Mouse (Mus musculus): ENCODE results near the gene Dlx1. TPM values are rescaled to one million over a fixed set of nuclear protein-coding genes. Genes with fewer than 3 reads are reported as not detected.

The Dlx1 gene
- polyA plus RNA-seq, 1 experiment from 2014 or later: 37.2 TPM

DNA sequence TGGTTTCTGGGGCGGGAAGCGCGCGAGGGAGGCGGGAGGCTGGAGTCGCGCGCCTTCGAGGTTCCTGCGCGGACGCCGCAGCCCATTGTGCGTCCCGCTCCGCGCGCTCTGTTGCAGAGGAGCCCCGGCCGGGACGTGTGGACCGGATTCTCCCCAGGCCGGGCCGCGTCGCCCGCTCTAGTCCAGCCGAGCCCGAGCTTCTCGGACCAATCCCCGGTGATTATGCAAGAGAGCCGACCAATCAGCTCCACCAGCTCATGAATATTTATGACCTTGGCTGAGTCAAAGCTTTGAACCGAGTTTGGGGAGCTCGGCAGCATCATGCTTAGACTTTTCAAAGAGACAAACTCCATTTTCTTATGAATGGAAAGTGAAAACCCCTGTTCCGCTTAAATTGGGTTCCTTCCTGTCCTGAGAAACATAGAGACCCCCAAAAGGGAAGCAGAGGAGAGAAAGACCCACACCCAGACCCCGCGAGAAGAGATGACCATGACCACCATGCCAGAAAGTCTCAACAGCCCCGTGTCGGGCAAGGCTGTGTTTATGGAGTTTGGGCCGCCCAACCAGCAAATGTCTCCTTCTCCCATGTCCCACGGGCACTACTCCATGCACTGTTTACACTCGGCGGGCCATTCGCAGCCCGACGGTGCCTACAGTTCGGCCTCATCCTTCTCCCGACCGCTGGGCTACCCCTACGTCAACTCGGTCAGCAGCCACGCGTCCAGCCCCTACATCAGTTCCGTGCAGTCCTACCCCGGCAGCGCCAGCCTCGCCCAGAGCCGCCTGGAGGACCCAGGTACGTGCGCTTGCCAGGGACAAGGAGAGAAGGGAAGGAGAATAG lies 1.8 kb downstream of the Dlx1 start:
- peak overlapping the region; percentile 60; the same call in 1 of the 2 replicates for H3K27ac ChIP-seq (replicated peaks)
- H3K36me3 ChIP-seq: no peaks in the 10 kb centered on the region
- ATAC-seq (ENCODE audit: low FRiP score, low read depth): peak; percentile 92
- H3K27me3 ChIP-seq: peaks cover 99% of the 10 kb centered on the region
- peak overlapping the region; percentile 60 for H3K9ac ChIP-seq (replicated peaks)
- peak overlapping the region; percentile 84 for H3K4me2 ChIP-seq (replicated peaks)
- H3K4me1 ChIP-seq: peaks cover 25% of the 10 kb centered on the region
- H3K4me3 ChIP-seq: peak overlapping the region; percentile 46
- H3K9me3 ChIP-seq: no peaks in the 10 kb centered on the region
- under 1% methylated on average over 60 of the region's 60 CpGs for WGBS

DNA sequence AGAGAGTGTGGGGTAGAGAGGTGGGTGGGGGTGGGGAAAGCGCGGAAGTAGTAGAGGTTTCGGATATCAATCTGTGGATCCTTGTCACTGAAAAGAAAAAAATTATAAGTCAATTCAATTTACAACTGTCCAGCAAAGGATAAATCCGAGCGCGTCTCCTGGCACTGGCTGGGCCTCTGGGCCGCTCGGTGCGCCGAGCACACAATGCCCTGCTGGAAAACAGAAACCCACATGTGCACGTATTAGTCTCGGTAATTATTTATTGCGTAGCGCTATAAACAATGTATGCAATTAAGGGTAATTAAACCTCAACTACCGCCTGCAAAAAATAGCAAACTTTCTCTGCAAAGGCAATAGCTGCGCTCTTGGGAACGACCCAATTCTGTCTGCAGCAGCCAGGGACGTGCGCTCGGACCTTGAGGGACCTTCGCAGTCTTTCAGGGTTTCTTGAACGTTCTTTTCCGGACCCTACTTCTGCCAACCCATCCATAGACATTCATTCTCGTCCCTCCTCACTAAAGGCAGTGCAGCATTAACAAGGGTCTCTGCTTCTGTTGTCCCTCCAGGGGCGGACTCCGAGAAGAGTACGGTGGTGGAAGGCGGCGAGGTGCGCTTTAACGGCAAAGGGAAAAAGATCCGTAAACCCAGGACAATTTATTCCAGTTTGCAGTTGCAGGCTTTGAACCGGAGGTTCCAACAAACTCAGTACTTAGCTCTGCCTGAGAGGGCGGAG lies 2.6 kb downstream of the Dlx1 start:
- H3K4me2 ChIP-seq (replicated peaks): peak overlapping the region; percentile 84; the same call in 1 of the 2 replicates

DNA sequence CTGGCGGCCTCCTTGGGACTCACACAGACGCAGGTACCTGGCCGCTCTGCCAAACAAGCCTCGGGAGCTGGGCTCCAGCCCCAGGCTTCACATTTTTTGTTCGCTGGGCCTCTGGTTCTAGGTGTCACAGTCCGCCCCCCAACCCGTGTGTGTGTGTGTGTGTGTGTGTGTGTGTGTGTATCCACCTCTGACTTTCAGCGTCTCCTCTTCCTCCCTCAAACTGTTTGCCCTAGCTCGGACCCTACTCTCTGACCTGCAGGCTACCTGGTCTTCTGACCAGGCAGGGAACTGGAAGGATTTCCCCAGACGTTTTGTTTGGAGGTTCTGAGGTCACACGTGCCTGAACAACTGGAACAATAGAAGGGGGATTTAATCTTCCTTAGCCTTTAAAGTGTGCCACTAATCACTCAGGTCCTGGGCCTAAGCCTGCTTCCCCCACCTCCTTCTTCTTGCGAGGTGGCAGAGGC lies 3.2 kb downstream of the Dlx1 start:
- 0% methylated on average over 12 of the region's 12 CpGs for WGBS
- no peaks in the 10 kb centered on the region for H3K9me3 ChIP-seq
- peak overlapping the region; percentile 46 for H3K4me3 ChIP-seq
- H3K27me3 ChIP-seq: peaks cover 96% of the 10 kb centered on the region
- H3K4me2 ChIP-seq (replicated peaks): peak overlapping the region; percentile 2; the same call in 1 of the 2 replicates
- H3K36me3 ChIP-seq: no peaks in the 10 kb centered on the region
- no peak overlapping the region for H3K9ac ChIP-seq (replicated peaks)
- peak overlapping the region; percentile 39; the same call in 1 of the 2 replicates for H3K27ac ChIP-seq (replicated peaks)
- H3K4me1 ChIP-seq: peaks cover 28% of the 10 kb centered on the region
- no peak for ATAC-seq (ENCODE audit: low FRiP score, low read depth)

More for the DNA sequence above, 2.6 kb downstream of the Dlx1 start:
- Histone ChIP-seq H3K9ac (replicated peaks) (0 out of 2 replicates have a peak overlapping the region, but pooled peaks have one; percentile 20), H3K27ac (replicated peaks) (peak overlapping the region; percentile 39; the same call in 1 of the 2 replicates), H3K27me3 (peaks cover 98% of the 10 kb centered on the region), H3K9me3 (no peaks in the 10 kb centered on the region), H3K36me3 (no peaks in the 10 kb centered on the region), H3K4me3 (peak overlapping the region; percentile 46), H3K4me1 (peaks cover 28% of the 10 kb centered on the region)
- ATAC-seq (ENCODE audit: low FRiP score, low read depth): no peak
- under 1% methylated on average over 34 of the region's 34 CpGs for WGBS

DNA sequence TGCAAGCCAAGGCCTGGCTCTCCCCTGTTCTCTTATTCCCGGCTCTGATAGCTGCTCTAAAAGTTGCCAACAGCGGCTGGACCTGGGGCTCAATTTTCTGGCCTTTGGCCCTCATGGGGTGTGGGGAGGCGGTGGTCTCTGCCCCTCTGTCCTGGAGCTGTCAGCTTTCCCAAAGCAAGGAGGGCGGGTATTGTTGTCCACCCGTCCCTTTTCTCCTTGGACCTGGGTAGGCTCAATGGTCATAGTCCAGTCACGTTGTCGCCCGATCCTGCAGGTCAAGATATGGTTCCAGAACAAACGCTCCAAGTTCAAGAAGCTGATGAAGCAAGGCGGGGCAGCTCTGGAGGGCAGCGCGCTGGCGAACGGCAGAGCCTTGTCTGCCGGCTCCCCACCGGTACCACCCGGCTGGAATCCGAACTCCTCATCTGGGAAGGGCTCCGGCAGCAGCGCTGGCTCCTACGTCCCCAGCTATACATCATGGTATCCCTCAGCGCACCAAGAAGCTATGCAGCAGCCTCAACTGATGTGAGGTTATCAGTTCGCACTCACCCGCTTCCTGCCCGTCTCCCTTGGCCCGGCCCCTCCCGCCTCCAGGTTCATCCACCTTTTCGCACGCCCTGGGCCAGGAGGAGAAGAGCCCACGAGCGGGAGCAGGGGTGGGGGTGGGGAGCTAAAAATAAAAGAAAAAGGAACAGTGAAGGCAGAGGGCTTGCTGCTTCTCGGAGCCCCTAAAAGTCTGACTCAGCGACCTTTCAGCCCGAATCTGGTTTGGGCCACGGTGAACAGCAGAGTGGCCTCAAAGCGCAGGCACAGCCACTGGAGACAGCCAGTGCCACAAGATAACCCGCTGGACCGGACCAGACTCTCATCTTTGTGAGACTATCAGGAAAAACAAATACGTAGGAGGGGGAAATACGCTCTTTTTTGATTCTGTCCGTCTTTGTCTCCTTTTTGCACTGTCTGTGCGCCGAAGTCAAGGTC lies 4.4 kb downstream of the Dlx1 start:
- 1% methylated on average over 43 of the region's 43 CpGs for WGBS
- peaks cover 28% of the 10 kb centered on the region for H3K4me1 ChIP-seq
- H3K27ac ChIP-seq (replicated peaks): 0 out of 2 replicates have a peak overlapping the region, but pooled peaks have one; percentile 39
- no peaks in the 10 kb centered on the region for H3K36me3 ChIP-seq
- H3K27me3 ChIP-seq: peaks cover 96% of the 10 kb centered on the region
- H3K4me2 ChIP-seq (replicated peaks): peak overlapping the region; percentile 11; the same call in 1 of the 2 replicates
- peak overlapping the region; percentile 46; the same call in 1 of the 2 replicates for H3K4me3 ChIP-seq
- H3K9ac ChIP-seq (replicated peaks): 0 out of 2 replicates have a peak overlapping the region, but pooled peaks have one; percentile 31
- ATAC-seq (ENCODE audit: low FRiP score, low read depth): no peak
- no peaks in the 10 kb centered on the region for H3K9me3 ChIP-seq

- Histone ChIP-seq H3K27ac (replicated peaks) (no peak overlapping the region), H3K27me3 (peaks cover 94% of the 10 kb centered on the region), H3K4me3 (peak overlapping the region; percentile 46; the same call in 1 of the 2 replicates), H3K4me1 (peaks cover 28% of the 10 kb centered on the region), H3K36me3 (no peaks in the 10 kb centered on the region), H3K4me2 (replicated peaks) (no peak overlapping the region), H3K9me3 (no peaks in the 10 kb centered on the region), H3K9ac (replicated peaks) (no peak overlapping the region)
- ATAC-seq (ENCODE audit: low FRiP score, low read depth): no peak
- 14% methylated on average over 5 of the region's 5 CpGs for WGBS
Measured at GRCm38 (mm10) chr2:71533094-71533493, 5.2 kb downstream of the Dlx1 start.

DNA sequence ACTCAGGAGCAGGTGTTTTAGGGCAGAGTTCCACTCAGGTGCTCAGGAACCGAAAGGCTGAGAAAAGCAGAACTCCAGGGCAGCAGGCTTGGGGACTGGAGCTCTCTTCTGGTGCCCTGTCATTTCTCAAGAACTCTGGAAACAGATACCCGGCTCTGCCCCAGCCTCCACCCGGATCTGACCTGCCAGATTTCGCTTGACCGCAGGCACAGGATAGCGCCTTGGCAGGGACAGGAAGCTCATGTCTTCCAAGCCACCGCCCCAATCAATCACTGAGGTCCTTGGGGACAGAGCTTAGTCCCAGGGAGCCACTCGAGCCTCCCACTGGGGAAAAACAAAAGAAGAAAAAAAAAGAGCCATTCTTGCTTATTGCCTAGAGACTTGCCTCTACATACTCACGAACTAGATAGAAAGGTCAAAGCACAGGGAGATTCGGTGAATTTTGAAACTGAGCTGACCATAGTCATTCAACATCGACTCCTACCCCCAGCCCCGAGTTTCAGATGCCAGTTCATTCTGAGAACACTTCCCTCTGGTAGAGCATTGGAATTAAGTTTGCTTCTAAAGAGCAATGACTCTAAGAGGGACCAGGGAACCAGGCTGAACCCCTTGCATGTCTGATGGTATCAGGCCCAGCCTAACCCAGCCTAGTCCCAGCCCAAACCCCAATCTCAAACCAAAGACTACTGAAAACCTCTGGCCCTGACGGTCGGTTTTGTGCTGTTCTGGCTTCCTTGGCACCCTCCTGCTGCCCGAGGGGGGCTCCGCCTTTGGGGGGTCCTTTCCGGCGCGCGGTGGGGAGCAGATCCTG lies 6.5 kb downstream of the Dlx1 start:
- Histone ChIP-seq H3K9ac (replicated peaks) (no peak overlapping the region), H3K4me2 (replicated peaks) (no peak overlapping the region), H3K4me1 (peaks cover 24% of the 10 kb centered on the region), H3K9me3 (no peaks in the 10 kb centered on the region), H3K27ac (replicated peaks) (no peak overlapping the region; the same call in 1 of the 2 replicates), H3K27me3 (peaks cover 94% of the 10 kb centered on the region), H3K36me3 (no peaks in the 10 kb centered on the region), H3K4me3 (peak overlapping the region; percentile 12; the same call in 1 of the 2 replicates)
- WGBS: 1% methylated on average over 20 of the region's 20 CpGs
- no peak for ATAC-seq (ENCODE audit: low FRiP score, low read depth)

- no peak overlapping the region for H3K27ac ChIP-seq (replicated peaks)
- no peak overlapping the region; the same call in 1 of the 2 replicates for H3K9ac ChIP-seq (replicated peaks)
- peak overlapping the region; percentile 6; the same call in 1 of the 2 replicates for H3K4me3 ChIP-seq
- peaks cover 43% of the 10 kb centered on the region for H3K4me1 ChIP-seq
- WGBS: under 1% methylated on average over 46 of the region's 48 CpGs
- H3K9me3 ChIP-seq: no peaks in the 10 kb centered on the region
- no peak for ATAC-seq (ENCODE audit: low FRiP score, low read depth)
- H3K36me3 ChIP-seq: no peaks in the 10 kb centered on the region
- H3K4me2 ChIP-seq (replicated peaks): peak overlapping the region; percentile 24
- peaks cover 93% of the 10 kb centered on the region for H3K27me3 ChIP-seq
Measured at GRCm38 (mm10) chr2:71540611-71541417, 12.9 kb downstream of the Dlx1 start.

GRCm38 (mm10) chr2:71541418-71542226 lies 13.7 kb downstream of the Dlx1 start:
- under 1% methylated on average over 36 of the region's 37 CpGs for WGBS

GRCm38 (mm10) chr2:71542227-71542815 lies 14.4 kb downstream of the Dlx1 start:
- H3K4me1 ChIP-seq: peaks cover 55% of the 10 kb centered on the region
- peaks cover 93% of the 10 kb centered on the region for H3K27me3 ChIP-seq
- H3K9me3 ChIP-seq: no peaks in the 10 kb centered on the region
- peak overlapping the region; percentile 32 for H3K4me2 ChIP-seq (replicated peaks)
- WGBS: 2% methylated on average over 11 of the region's 11 CpGs
- H3K9ac ChIP-seq (replicated peaks): no peak overlapping the region
- H3K27ac ChIP-seq (replicated peaks): no peak overlapping the region
- no peaks in the 10 kb centered on the region for H3K36me3 ChIP-seq
- ATAC-seq (ENCODE audit: low FRiP score, low read depth): no peak
- peak overlapping the region; percentile 29; the same call in 1 of the 2 replicates for H3K4me3 ChIP-seq

More at GRCm38 (mm10) chr2:71541418-71542226, 13.7 kb downstream of the Dlx1 start:
- no peak overlapping the region; the same call in 1 of the 2 replicates for H3K9ac ChIP-seq (replicated peaks)
- H3K36me3 ChIP-seq: no peaks in the 10 kb centered on the region
- H3K4me2 ChIP-seq (replicated peaks): peak overlapping the region; percentile 24
- H3K27ac ChIP-seq (replicated peaks): no peak overlapping the region
- ATAC-seq (ENCODE audit: low FRiP score, low read depth): no peak
- H3K4me3 ChIP-seq: peak overlapping the region; percentile 6; the same call in 1 of the 2 replicates
- peaks cover 93% of the 10 kb centered on the region for H3K27me3 ChIP-seq
- H3K4me1 ChIP-seq: peaks cover 50% of the 10 kb centered on the region
- no peaks in the 10 kb centered on the region for H3K9me3 ChIP-seq

Measured in midbrain, embryonic 12.5 days (tissue).